Mouse (Mus musculus) E14TG2a.4 (cell line): ENCODE data around the gene Slc35e1.
A peak's percentile ranks its signal among the peaks of the same experiment; 100 is the strongest.

Source experiments
- H3K27me3 ChIP-seq: 2 replicates; pipeline ENCODE4 v1.6.1; 2014; ENCODE audit warnings: low read length, control low read depth; ENCODE audit not compliant: insufficient read depth
- H3K36me3 ChIP-seq: 2 replicates; pipeline ENCODE4 v1.6.1; 2014; ENCODE audit warnings: low read length, control low read depth; ENCODE audit not compliant: insufficient read depth
- H3K4me1 ChIP-seq: replicated peaks from 2 replicates; pipeline ENCODE4 v1.6.1; 2014; ENCODE audit warnings: low read depth, low read length, control low read depth
- H3K4me3 ChIP-seq: replicated peaks from 2 replicates; pipeline ENCODE4 v1.5.1; 2014; ENCODE audit warnings: mild to moderate bottlenecking, low read length
- H3K9me3 ChIP-seq: 2 replicates; pipeline ENCODE4 v1.6.1; 2014; ENCODE audit warnings: low read length, control low read depth
- CTCF ChIP-seq: conservative IDR thresholded peaks from 2 replicates; pipeline ENCODE4 v1.5.1; 2014; ENCODE audit warnings: low read length
- NANOG ChIP-seq: IDR thresholded peaks from 2 replicates; pipeline ENCODE4 v1.6.1; 2014; ENCODE audit warnings: borderline replicate concordance, low read length, mixed read lengths
- POU5F1 ChIP-seq: IDR thresholded peaks from 2 replicates; pipeline ENCODE4 v1.6.1; 2014; ENCODE audit warnings: low read length, borderline replicate concordance

The Slc35e1 gene

GRCm38 (mm10) chr8:72443994-72444350, 48.4 kb downstream of the Slc35e1 start:
- Histone ChIP-seq H3K27me3 (no peaks in the 10 kb centered on the region), H3K9me3 (no peaks in the 10 kb centered on the region), H3K36me3 (peaks cover 18% of the 10 kb centered on the region), H3K4me3 (peak overlapping the region; percentile 81), H3K4me1 (peaks cover 21% of the 10 kb centered on the region)
- TF ChIP-seq POU5F1 (no peak), CTCF (no peak), NANOG (no peak)

- TF ChIP-seq CTCF: no peak
- no peak for TF ChIP-seq POU5F1
- TF ChIP-seq NANOG: no peak
- Histone ChIP-seq H3K4me1 (peaks cover 21% of the 10 kb centered on the region), H3K9me3 (no peaks in the 10 kb centered on the region), H3K36me3 (peaks cover 18% of the 10 kb centered on the region), H3K27me3 (no peaks in the 10 kb centered on the region), H3K4me3 (peak within 1 kb of the TSS; percentile 81)
Measured at GRCm38 (mm10) chr8:72443338-72443993, 48.9 kb downstream of the Slc35e1 start, which contains the start of the genes Calr3 and 1700030K09Rik. Calr3 (minus strand) TSS chr8:72443870. 1700030K09Rik (plus strand) TSS chr8:72443880.

- H3K9me3 ChIP-seq: no peaks in the 10 kb centered on the region
- no peak overlapping the region for H3K4me3 ChIP-seq
- peaks cover 21% of the 10 kb centered on the region for H3K4me1 ChIP-seq
- H3K27me3 ChIP-seq: no peaks in the 10 kb centered on the region
- H3K36me3 ChIP-seq: no peaks in the 10 kb centered on the region
- TF ChIP-seq POU5F1 (no peak), NANOG (no peak), CTCF (no peak)
Measured at GRCm38 (mm10) chr8:72438248-72439015, 54.0 kb downstream of the Slc35e1 start.

- Histone ChIP-seq H3K36me3 (no peaks in the 10 kb centered on the region), H3K9me3 (no peaks in the 10 kb centered on the region), H3K4me1 (peaks cover 13% of the 10 kb centered on the region), H3K27me3 (no peaks in the 10 kb centered on the region), H3K4me3 (no peak overlapping the region)
- TF ChIP-seq NANOG (no peak), POU5F1 (no peak), CTCF (no peak)
Measured at GRCm38 (mm10) chr8:72434952-72435351, 57.5 kb downstream of the Slc35e1 start.
